In the genomic region with DNA sequence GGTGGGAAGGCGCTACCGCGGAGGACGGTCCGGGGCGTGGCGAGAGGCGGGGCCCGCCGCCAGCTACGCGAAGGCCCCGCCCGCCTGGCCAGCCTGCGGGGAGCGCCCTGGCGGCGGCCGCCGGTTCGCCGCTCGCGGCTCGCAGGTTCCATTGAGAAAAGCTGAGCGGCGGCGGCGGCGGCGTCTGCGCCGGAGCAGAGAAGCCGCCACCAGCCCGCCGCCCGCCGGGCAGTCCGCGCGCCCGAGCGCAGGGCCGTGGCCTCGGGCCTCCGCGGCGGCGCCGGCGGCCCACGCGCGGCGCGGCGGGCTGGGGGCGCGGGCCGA, we compare ENCODE assay signal across 8 mouse cellular contexts. TPM values are rescaled to one million over a fixed set of nuclear protein-coding genes. Genes with fewer than 3 reads are reported as not detected.
DNase-seq lines count a peak whose midpoint lies in the region; ATAC-seq and TF ChIP-seq lines count a peak whose summit lies in the region.

A gene (plus strand): TSS at position 107 of the 324 bp plus-strand sequence.

- WGBS in cerebellum, adult 2 months, result 1% methylated on average over 56 of the region's 60 CpGs
- 0% methylated on average over 27 of the region's 60 CpGs for WGBS in forebrain, embryonic 11.5 days
- 0% methylated on average over 45 of the region's 60 CpGs for WGBS in intestine, embryonic 14.5 days
- WGBS in midbrain, embryonic 12.5 days, result under 1% methylated on average over 51 of the region's 60 CpGs

- H3K9me3 ChIP-seq in CH12.LX (replicated peaks; ENCODE audit: low read length), result no peaks in the 10 kb centered on the region
- no peaks in the 10 kb centered on the region for H3K9me3 ChIP-seq in forebrain, embryonic 11.5 days (ENCODE audit: control insufficient read depth, low read length)
- H3K9me3 ChIP-seq in intestine, embryonic 14.5 days (ENCODE audit: control insufficient read depth, low read length), result no peaks in the 10 kb centered on the region
- H3K9me3 ChIP-seq in midbrain, embryonic 12.5 days, result no peaks in the 10 kb centered on the region

- H3K27ac ChIP-seq in cerebellum, adult 2 months (ENCODE audit: insufficient read depth, low read length), result no peak within 1 kb of the TSS
- H3K27ac ChIP-seq in CH12.LX (ENCODE audit: insufficient read depth, low read depth), result peak within 1 kb of the TSS; percentile 99
- H3K27ac ChIP-seq in forebrain, embryonic 11.5 days (ENCODE audit: low read depth, low read length), result 0 out of 2 replicates have a peak within 1 kb of the TSS, but pooled peaks have one; percentile 12
- peak within 1 kb of the TSS; percentile 64 for H3K27ac ChIP-seq in intestine, embryonic 14.5 days (ENCODE audit: low read depth)
- H3K27ac ChIP-seq in midbrain, embryonic 12.5 days (replicated peaks), result peak within 1 kb of the TSS; percentile 67

- peaks cover 0 to 6% of the 10 kb centered on the region in 2 experiments for H3K36me3 ChIP-seq in CH12.LX (replicated peaks in 1 of 2; ENCODE audit: control insufficient read depth in 1 of 2, insufficient read depth in 1 of 2, low read length in 1 of 2)
- no peaks in the 10 kb centered on the region for H3K36me3 ChIP-seq in forebrain, embryonic 11.5 days (ENCODE audit: control insufficient read depth, insufficient read depth, low read length)
- no peaks in the 10 kb centered on the region for H3K36me3 ChIP-seq in intestine, embryonic 14.5 days (ENCODE audit: control insufficient read depth, insufficient read depth, low read length)
- no peaks in the 10 kb centered on the region for H3K36me3 ChIP-seq in midbrain, embryonic 12.5 days

- DNase-seq in cerebellum, adult 2 months, result no peak
- no peak for DNase-seq in cerebellum, adult 9-11 months
- no peak for DNase-seq in CH12.LX (ENCODE audit: extremely low read depth)
- DNase-seq in forebrain, embryonic 11.5 days (ENCODE audit: low spot score), result no peak
- DNase-seq in intestine, embryonic 14.5 days (ENCODE audit: low spot score), result no peak
- no peak for DNase-seq in adipocyte (ENCODE audit: low spot score)
- no peak for DNase-seq in spleen, postnatal 10 days (ENCODE audit: low spot score in 2 of 2)

- no peak for TF ChIP-seq CTCF in cerebellum, adult 2 months (IDR thresholded peaks at IDR 0.05; ENCODE audit: borderline replicate concordance, insufficient read depth, low read depth, low read length)
- no peak for TF ChIP-seq CTCF in CH12.LX (conservative IDR thresholded peaks at IDR 0.05 in 1 of 2, IDR thresholded peaks at IDR 0.05 in 1 of 2; ENCODE audit: low read depth in 2 of 2, low read length in 2 of 2)

- peaks cover 20% of the 10 kb centered on the region for H3K79me2 ChIP-seq in CH12.LX (replicated peaks; ENCODE audit: control insufficient read depth, extremely low read depth, insufficient read depth, poor library complexity, severe bottlenecking)

- H3K4me3 ChIP-seq in cerebellum, adult 2 months (replicated peaks; ENCODE audit: insufficient read depth, low read depth, low read length), result peak within 1 kb of the TSS; percentile 63
- peak within 1 kb of the TSS; percentile 78 to 89 (median 87) for H3K4me3 ChIP-seq in CH12.LX (replicated peaks in 1 of 3; ENCODE audit: low read depth in 2 of 3, low read length in 2 of 3, poor library complexity in 1 of 3)
- peak within 1 kb of the TSS; percentile 57 for H3K4me3 ChIP-seq in forebrain, embryonic 11.5 days (ENCODE audit: low read depth, low read length)
- H3K4me3 ChIP-seq in intestine, embryonic 14.5 days (ENCODE audit: low read depth, low read length), result peak within 1 kb of the TSS; percentile 62
- peak within 1 kb of the TSS; percentile 64 for H3K4me3 ChIP-seq in midbrain, embryonic 12.5 days

- in situ Hi-C loops in CH12.LX (cut with MboI; ENCODE audit: low pct_ligation_motif_present, low pct_unique_long_range_greater_than_20kb, low sequenced_read_pairs), result loop anchor here (5.0 kb wide), 1 partner anchor 45 kb away; no protein-coding TSS in a partner anchor

- no peak for ATAC-seq in forebrain, embryonic 11.5 days (replicated peaks; ENCODE audit: low FRiP score)
- no peak for ATAC-seq in intestine, embryonic 14.5 days (replicated peaks; ENCODE audit: low FRiP score, low TSS enrichment, low read depth)
- no peak for ATAC-seq in midbrain, embryonic 12.5 days (ENCODE audit: low FRiP score, low read depth)

- peaks cover 25% of the 10 kb centered on the region for H3K4me1 ChIP-seq in cerebellum, adult 2 months (ENCODE audit: control insufficient read depth, insufficient read depth, low read length)
- H3K4me1 ChIP-seq in CH12.LX (ENCODE audit: control insufficient read depth in 1 of 2, insufficient read depth in 2 of 2), result peaks cover 19 to 46% of the 10 kb centered on the region in 2 experiments
- H3K4me1 ChIP-seq in forebrain, embryonic 11.5 days (replicated peaks; ENCODE audit: control insufficient read depth, insufficient read depth, low read length), result peaks cover 24% of the 10 kb centered on the region
- H3K4me1 ChIP-seq in intestine, embryonic 14.5 days (replicated peaks; ENCODE audit: control insufficient read depth, insufficient read depth, low read length), result peaks cover 29% of the 10 kb centered on the region
- H3K4me1 ChIP-seq in midbrain, embryonic 12.5 days, result peaks cover 44% of the 10 kb centered on the region

- H3K4me2 ChIP-seq in CH12.LX (ENCODE audit: insufficient read depth, low read depth, poor library complexity, severe bottlenecking), result peak within 1 kb of the TSS; percentile 91
- H3K4me2 ChIP-seq in forebrain, embryonic 11.5 days (ENCODE audit: low read depth, low read length, severe bottlenecking), result peak within 1 kb of the TSS; percentile 73
- peak within 1 kb of the TSS; percentile 90 for H3K4me2 ChIP-seq in intestine, embryonic 14.5 days (ENCODE audit: low read length)
- H3K4me2 ChIP-seq in midbrain, embryonic 12.5 days (replicated peaks), result peak within 1 kb of the TSS; percentile 95

- TF ChIP-seq POLR2A in cerebellum, adult 2 months (IDR thresholded peaks at IDR 0.05; ENCODE audit: borderline replicate concordance, insufficient read depth, low read length), result no peak
- peak; percentile 37; the same call in 1 of the 2 replicates for TF ChIP-seq POLR2A in CH12.LX (IDR thresholded peaks at IDR 0.05; ENCODE audit: low read depth, low read length)

- dilution Hi-C loops in CH12.LX (cut with MboI; ENCODE audit: extremely low pct_ligation_motif_present, extremely low pct_unique_long_range_greater_than_20kb, low sequenced_read_pairs), result no loop called here

- H3K27me3 ChIP-seq in cerebellum, adult 2 months (ENCODE audit: control insufficient read depth, insufficient read depth, low read length), result no peaks in the 10 kb centered on the region
- peaks cover 2% of the 10 kb centered on the region for H3K27me3 ChIP-seq in CH12.LX (replicated peaks)
- peaks cover 34% of the 10 kb centered on the region for H3K27me3 ChIP-seq in forebrain, embryonic 11.5 days (ENCODE audit: control insufficient read depth, insufficient read depth, low read length)
- peaks cover 28% of the 10 kb centered on the region for H3K27me3 ChIP-seq in intestine, embryonic 14.5 days (replicated peaks; ENCODE audit: control insufficient read depth, insufficient read depth, low read length)
- peaks cover 63% of the 10 kb centered on the region for H3K27me3 ChIP-seq in midbrain, embryonic 12.5 days

- peak within 1 kb of the TSS; percentile 73 for H3K9ac ChIP-seq in CH12.LX (ENCODE audit: insufficient read depth, low read depth)
- H3K9ac ChIP-seq in forebrain, embryonic 11.5 days (ENCODE audit: low read length), result peak within 1 kb of the TSS; percentile 56
- peak within 1 kb of the TSS; percentile 71 for H3K9ac ChIP-seq in intestine, embryonic 14.5 days (ENCODE audit: low read length)
- H3K9ac ChIP-seq in midbrain, embryonic 12.5 days (replicated peaks), result peak within 1 kb of the TSS; percentile 78

- TF ChIP-seq RAD21 in CH12.LX (IDR thresholded peaks at IDR 0.05; ENCODE audit: low read depth, low read length), result no peak

- TF ChIP-seq EP300 in CH12.LX (IDR thresholded peaks at IDR 0.05; ENCODE audit: low read length), result no peak

TF ChIP-seq in CH12.LX, 34 proteins besides CTCF, POLR2A, EP300 and RAD21:
- TF ChIP-seq TCF12 (IDR thresholded peaks at IDR 0.05; ENCODE audit: low read depth, low read length) (peak; percentile 62), NELFE (IDR thresholded peaks at IDR 0.05; ENCODE audit: low read depth, low read length) (peak; percentile 48; the same call in 1 of the 2 replicates), MEF2A (IDR thresholded peaks at IDR 0.05; ENCODE audit: borderline replicate concordance, low read depth, low read length) (no peak)

RNA-seq across cellular contexts. Expression of the gene that starts here (rescaled TPM):
- polyA plus RNA-seq in cerebellum, adult 2 months (2012; rRNA removed), result 19.6 and 20.1 TPM in 2 replicates
- total RNA-seq in CH12.LX (2012; rRNA removed) (30.1 and 31.0 TPM in 2 replicates), CH12.LX (2014; rRNA removed) (11.0 and 11.3 TPM in 2 replicates)
- 63.5 and 68.4 TPM in 2 replicates for polyA plus RNA-seq in CH12.LX (2012; ENCODE audit: insufficient read length, low read depth)
- 1.4 and 2.1 TPM in 2 replicates for polyA plus RNA-seq in forebrain, embryonic 11.5 days (2014; fragmentation: Nextera tagmentation; extraction: Ambion mirVana)
- 4.2 and 6.4 TPM in 2 replicates for polyA plus RNA-seq in intestine, embryonic 14.5 days (2014; fragmentation: Nextera tagmentation; extraction: Ambion mirVana)
- 3.0 TPM in 2 replicates for polyA plus RNA-seq in midbrain, embryonic 12.5 days (2016; fragmentation: Nextera tagmentation; extraction: Ambion mirVana)
